Mouse (Mus musculus) megakaryocyte, embryonic 14.5 days (primary cell): ENCODE results near the gene Lpin1. TPM values are rescaled to one million over a fixed set of nuclear protein-coding genes. Genes with fewer than 3 reads are reported as not detected.

ENCODE experiments used
- H3K27me3 ChIP-seq: replicated peaks from 2 replicates; pipeline ENCODE3; 2012; ENCODE audit warnings: inconsistent platforms
- H3K36me3 ChIP-seq: replicated peaks from 2 replicates; pipeline ENCODE3; 2012; ENCODE audit warnings: low read length, inconsistent platforms, mixed read lengths
- H3K4me1 ChIP-seq: 2 replicates; pipeline ENCODE4 v1.6.1; 2012; ENCODE audit warnings: inconsistent platforms
- H3K4me3 ChIP-seq: replicated peaks from 2 replicates; pipeline ENCODE3; 2012; ENCODE audit warnings: moderate library complexity, mild to moderate bottlenecking, inconsistent platforms
- H3K9me3 ChIP-seq: 2 replicates; pipeline ENCODE4 v1.6.1; 2012; ENCODE audit warnings: inconsistent platforms
- FLI1 ChIP-seq: IDR thresholded peaks from 2 replicates; pipeline ENCODE4 v1.6.1; 2012; ENCODE audit warnings: low read length, inconsistent platforms, mixed read lengths
- GATA1 ChIP-seq: IDR thresholded peaks from 3 replicates; pipeline ENCODE4 v1.6.1; 2012; ENCODE audit warnings: mixed read lengths, low read length, inconsistent platforms, borderline replicate concordance
- polyA plus RNA-seq: library from polyadenylated mRNA; stranded (reverse); fragments of >175 nt; gene quantifications from 2 replicates; pipeline ENCODE4 v1.2.3, GENCODE M21; 2012; ENCODE audit warnings: low replicate concordance; ENCODE audit not compliant: insufficient read depth

The Lpin1 gene
- polyA plus RNA-seq, 1 experiment = 8.1 TPM

DNA sequence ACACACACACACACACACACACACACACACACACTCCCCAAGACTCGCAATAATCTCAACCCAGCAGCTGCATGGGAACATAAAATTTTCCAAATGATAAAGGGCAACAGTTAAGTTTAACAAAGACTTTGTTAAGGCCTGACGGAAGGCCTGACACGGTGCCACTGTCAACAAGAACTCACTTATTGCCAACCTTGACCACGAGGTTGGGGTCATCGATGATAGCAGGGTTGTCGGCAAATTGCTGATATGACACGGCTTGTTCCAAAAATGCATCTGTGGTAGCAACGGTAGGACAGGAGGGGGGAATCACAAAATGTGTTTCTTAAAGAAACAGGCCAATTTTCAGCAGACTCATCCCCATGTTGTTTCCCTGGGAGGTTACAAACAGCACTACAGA is 48.6 kb downstream of the Lpin1 start:
- no peak overlapping the region for H3K4me3 ChIP-seq
- H3K27me3 ChIP-seq = no peaks in the 10 kb centered on the region
- no peak for TF ChIP-seq FLI1
- TF ChIP-seq GATA1 = no peak
- H3K4me1 ChIP-seq = no peaks in the 10 kb centered on the region
- peaks cover 98% of the 10 kb centered on the region for H3K36me3 ChIP-seq
- no peaks in the 10 kb centered on the region for H3K9me3 ChIP-seq

DNA sequence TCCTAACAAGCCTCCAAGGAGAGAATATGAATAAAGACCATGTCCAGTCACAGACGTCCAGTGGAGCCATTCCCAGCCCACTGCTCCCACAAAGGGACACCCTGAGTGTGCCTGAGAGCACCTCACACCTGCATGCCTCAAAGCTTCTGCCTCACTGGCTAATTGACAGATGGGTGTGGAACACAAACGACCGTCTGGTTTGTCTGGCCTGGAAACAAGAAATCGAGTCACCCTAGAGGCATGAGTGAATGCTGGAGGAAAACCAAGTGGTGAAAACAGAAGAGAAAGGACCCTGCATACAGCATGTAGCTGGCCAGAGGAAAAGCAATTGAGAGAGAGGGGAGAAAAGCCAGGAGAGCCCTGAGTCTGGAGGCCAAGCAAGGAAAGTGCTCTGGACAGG is 53.5 kb downstream of the Lpin1 start:
- Histone ChIP-seq H3K36me3 (peaks cover 100% of the 10 kb centered on the region), H3K9me3 (no peaks in the 10 kb centered on the region), H3K4me3 (no peak overlapping the region), H3K27me3 (no peaks in the 10 kb centered on the region), H3K4me1 (peaks cover 3% of the 10 kb centered on the region; the same call in 1 of the 2 replicates)
- TF ChIP-seq GATA1 = no peak
- TF ChIP-seq FLI1 = no peak

DNA sequence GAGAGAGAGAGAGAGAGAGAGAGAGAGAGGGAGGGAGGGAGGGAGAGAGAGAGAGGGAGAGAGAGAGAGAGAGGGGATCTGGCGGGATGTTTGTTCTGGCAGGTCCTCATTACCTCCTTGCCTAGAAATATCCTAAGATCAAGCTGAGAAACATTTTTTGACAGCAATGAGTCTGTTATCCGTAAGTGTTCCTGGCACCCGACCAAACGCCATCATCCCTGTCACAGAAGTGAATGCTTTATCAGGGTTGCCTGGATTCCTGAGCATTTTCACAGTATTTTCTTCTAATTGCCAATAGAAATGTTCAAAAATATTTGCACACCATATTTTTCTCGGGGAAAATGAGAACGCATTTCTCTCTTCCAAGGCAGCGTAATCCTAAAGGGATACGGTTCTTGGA is 56.6 kb downstream of the Lpin1 start:
- Histone ChIP-seq H3K27me3 (no peaks in the 10 kb centered on the region), H3K36me3 (peaks cover 100% of the 10 kb centered on the region), H3K4me1 (peaks cover 3% of the 10 kb centered on the region; the same call in 1 of the 2 replicates), H3K4me3 (no peak overlapping the region), H3K9me3 (no peaks in the 10 kb centered on the region)
- TF ChIP-seq FLI1 = no peak
- TF ChIP-seq GATA1 = no peak

DNA sequence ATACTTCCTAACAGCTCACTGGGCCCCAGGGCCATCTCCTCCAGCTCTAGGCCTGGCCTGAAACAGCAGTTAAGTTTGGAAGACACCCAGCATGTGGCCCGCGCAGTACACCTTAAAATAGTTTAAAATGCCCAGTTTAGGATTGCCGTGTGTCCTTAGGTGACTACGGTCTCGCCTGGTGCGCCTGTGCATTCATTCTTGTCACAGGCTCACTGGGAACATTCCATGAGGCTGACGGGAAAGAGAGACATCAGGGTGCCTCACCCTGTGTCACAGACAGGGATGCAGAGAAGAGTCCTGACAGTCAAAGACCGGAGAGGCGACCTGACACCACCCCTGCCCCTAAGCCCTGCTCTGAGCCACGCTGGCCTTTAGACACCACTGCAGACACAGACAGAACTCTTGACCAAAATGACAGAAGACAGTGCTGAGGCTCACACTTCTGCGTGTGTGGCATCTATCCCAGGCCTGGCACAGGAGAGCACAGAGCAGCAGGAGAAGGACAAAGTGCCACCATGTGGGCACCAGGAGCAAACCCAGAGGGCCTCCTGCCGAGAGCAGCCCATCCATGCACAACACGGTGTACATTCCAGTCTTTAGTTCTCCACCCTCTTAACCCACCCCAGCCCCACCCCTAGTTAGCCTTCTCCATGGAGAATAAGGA is 58.5 kb downstream of the Lpin1 start:
- Histone ChIP-seq H3K4me3 (no peak overlapping the region), H3K9me3 (no peaks in the 10 kb centered on the region), H3K4me1 (peaks cover 3% of the 10 kb centered on the region; the same call in 1 of the 2 replicates), H3K36me3 (peaks cover 100% of the 10 kb centered on the region), H3K27me3 (no peaks in the 10 kb centered on the region)
- TF ChIP-seq GATA1 (no peak), FLI1 (no peak)

DNA sequence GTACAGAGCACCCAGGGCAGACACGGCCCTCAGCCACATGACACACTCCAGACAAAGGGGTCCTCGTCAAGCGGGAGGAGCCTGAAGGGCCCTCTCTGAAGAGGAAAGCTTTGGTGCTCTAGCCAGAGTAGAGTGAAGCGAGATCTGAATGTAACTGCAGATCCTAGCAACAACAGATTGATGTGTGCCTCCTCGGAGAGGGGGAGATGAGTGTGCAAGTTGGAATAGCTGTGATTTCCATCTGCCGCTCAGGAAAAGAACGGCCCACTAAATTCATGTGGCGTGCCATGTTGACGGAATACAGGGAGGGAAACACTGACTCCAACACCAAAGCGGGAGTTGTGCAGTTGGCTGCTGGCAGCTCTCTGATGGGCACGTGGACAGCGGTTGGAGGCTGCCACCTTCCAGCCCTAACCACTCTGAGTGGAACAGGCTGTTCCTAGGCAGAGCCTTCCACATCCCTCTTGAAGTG is 59.7 kb downstream of the Lpin1 start:
- Histone ChIP-seq H3K4me1 (peaks cover 3% of the 10 kb centered on the region; the same call in 1 of the 2 replicates), H3K9me3 (no peaks in the 10 kb centered on the region), H3K4me3 (no peak overlapping the region), H3K36me3 (peaks cover 100% of the 10 kb centered on the region), H3K27me3 (no peaks in the 10 kb centered on the region)
- no peak for TF ChIP-seq GATA1
- no peak for TF ChIP-seq FLI1

DNA sequence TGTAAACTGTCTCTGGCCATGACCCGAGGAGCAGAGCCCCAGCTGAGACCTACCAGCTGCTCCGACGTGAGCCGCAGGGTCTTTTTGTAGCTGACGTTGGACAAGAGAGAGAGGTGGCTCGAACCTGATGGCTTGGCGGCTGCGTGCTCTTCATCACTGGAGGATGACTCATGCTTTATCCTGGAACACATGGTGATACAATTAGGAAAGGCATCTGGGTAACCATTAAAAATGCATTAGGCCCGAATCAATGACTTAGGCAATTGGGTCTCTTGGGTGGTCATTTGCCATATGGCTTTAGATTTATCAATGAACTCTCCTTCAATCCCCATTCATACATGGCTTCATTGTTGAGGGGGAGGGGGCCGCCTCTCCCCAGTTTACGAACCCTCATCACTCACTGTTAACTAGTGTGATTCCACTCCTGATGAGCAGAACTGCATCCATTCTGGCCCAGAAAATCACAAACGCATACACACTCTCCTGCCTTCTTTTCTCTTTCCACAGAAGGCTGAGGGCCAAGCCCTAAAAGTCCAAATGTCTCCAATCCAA is 61.9 kb downstream of the Lpin1 start:
- H3K4me1 ChIP-seq = no peaks in the 10 kb centered on the region
- H3K9me3 ChIP-seq = no peaks in the 10 kb centered on the region
- peaks cover 100% of the 10 kb centered on the region for H3K36me3 ChIP-seq
- H3K4me3 ChIP-seq = no peak overlapping the region
- H3K27me3 ChIP-seq = no peaks in the 10 kb centered on the region
- TF ChIP-seq GATA1 (no peak), FLI1 (no peak)

DNA sequence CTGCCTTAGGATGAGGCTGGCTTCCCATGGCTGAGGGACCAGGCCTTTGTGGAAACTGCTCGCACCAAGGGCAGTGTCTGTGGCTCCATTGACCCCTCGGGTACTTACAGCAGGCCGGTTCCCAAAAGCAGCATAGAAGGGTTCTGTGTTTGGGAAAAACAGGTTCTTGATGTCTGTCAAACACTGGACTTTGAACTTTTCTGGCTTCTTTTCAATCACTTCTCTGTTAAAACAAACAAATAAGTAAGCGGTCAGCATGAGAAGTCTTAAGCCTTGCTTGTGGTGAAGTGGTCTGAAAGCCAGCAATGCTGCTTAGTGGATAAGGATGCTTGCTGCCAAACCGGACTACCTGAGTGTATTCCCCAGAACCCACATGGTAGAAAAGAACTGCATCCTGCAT is 69.2 kb downstream of the Lpin1 start:
- H3K4me1 ChIP-seq = no peaks in the 10 kb centered on the region
- peaks cover 99% of the 10 kb centered on the region for H3K36me3 ChIP-seq
- TF ChIP-seq GATA1 (no peak), FLI1 (no peak)
- no peaks in the 10 kb centered on the region for H3K9me3 ChIP-seq
- no peaks in the 10 kb centered on the region for H3K27me3 ChIP-seq
- no peak overlapping the region for H3K4me3 ChIP-seq

DNA sequence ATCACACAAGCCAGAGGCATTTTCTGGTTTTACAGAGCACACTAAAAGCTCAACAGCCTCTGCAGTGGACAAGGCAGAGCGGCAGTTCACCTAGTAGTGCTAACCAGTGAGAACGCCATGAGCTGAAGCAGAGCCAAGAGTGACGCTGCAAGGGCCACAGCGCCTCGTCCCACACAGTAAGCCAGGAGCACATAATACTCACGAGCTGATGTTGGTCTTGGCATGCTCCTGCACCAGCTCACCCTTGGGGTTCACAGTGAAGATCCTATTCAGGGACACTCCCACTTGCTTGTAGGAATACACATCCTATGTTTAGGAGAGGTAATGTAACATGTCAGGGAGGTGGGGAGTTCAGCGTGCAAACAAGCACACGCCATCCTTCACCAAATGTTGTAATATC is 70.1 kb downstream of the Lpin1 start:
- H3K9me3 ChIP-seq = no peaks in the 10 kb centered on the region
- H3K27me3 ChIP-seq = no peaks in the 10 kb centered on the region
- H3K4me1 ChIP-seq = no peaks in the 10 kb centered on the region
- H3K4me3 ChIP-seq = no peak overlapping the region
- peaks cover 98% of the 10 kb centered on the region for H3K36me3 ChIP-seq
- TF ChIP-seq GATA1 (no peak), FLI1 (no peak)

DNA sequence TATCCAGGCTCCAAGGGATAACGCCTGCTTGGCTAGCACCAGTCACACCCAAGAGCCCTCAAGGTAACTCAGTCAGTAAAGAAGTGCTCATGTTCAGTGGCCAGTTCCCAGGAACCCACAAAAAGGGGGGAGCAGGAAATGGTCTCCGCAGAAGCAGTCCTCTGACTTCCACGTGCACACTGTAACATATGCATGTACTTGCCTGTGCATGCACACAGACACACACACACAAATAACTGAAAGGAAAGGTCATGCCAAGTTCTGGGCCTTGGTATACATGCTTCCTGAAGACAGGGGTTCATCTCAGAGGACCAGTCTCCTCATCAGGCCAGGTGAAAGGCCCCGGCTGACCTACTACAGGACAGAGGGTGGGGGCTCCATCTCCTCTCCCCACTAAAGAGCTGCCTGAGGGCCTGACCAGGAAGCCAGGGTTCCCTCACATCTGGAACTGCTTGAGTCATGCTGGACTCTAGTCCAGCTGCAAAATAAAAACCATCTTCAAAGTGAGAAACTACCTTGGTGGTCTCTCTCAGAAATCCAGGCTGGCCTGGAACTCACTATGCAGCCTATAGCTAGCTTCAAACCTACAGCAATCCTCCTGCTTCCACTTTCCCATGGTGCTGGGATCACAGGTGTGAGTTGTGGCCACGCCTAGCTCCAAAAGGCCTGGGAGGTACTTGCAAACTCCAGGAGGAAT is 70.7 kb downstream of the Lpin1 start:
- Histone ChIP-seq H3K4me3 (no peak overlapping the region), H3K36me3 (peaks cover 98% of the 10 kb centered on the region), H3K4me1 (no peaks in the 10 kb centered on the region), H3K9me3 (no peaks in the 10 kb centered on the region), H3K27me3 (no peaks in the 10 kb centered on the region)
- TF ChIP-seq GATA1 (no peak), FLI1 (no peak)

DNA sequence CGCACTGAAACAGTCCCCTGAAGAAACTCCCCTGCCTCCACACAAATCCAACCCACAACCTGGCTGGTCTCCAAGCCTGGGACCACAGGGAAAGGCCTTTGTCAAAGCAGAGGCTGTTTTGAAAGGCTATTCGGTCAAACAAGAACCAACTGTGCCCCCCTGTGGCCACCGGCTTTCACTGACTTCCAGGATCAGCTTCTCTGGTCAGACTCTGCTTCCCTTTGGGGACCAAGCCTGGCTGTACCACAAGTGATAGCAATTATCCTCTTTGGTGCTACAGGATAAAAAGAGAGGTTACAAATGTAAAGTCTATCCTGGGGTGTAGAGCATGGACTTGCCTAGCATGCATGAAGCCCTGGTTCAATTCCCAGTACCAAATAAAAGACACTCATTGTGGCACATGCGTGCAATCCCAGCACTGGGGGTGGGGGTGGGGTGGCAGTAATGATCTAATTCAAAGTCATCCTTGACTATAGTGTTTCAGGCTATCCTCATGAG is 77.4 kb downstream of the Lpin1 start:
- Histone ChIP-seq H3K4me3 (no peak overlapping the region), H3K27me3 (peaks cover 9% of the 10 kb centered on the region), H3K4me1 (peaks cover 30% of the 10 kb centered on the region), H3K36me3 (peaks cover 35% of the 10 kb centered on the region), H3K9me3 (no peaks in the 10 kb centered on the region)
- no peak for TF ChIP-seq GATA1
- TF ChIP-seq FLI1 = no peak
